Mouse (Mus musculus): ENCODE measurements around the gene Mycl. TPM values are rescaled to one million over a fixed set of nuclear protein-coding genes. Genes with fewer than 3 reads are reported as not detected.
A peak's percentile ranks its signal among the peaks of the same experiment; 100 is the strongest.

Gene Mycl
- polyA plus RNA-seq, 1 experiment from 2014 or later: 11.7 TPM

DNA sequence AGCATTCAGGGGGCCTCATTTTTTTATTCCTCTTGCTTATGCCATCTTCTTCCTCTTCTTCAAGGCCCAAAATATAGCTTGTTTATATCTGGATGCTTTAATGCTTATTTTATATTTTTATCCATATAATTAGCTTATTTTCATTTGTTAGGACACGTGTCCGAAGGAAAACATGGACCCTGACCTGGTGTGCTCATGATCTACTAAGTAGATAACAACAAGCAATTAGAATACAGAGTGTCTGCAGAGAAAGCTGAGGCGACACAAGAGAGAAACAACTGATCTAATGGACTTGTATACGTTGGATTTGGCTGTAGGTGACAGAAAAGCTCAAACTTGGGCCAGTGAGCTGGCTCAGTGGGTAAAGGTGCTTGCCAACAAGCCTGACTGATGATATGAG, 18.6 kb upstream of the Mycl start:
- 58% methylated on average over 4 of the region's 4 CpGs for WGBS
- Histone ChIP-seq H3K36me3 (ENCODE audit: control insufficient read depth, insufficient read depth, low read length) (no peaks in the 10 kb centered on the region), H3K4me2 (ENCODE audit: low read depth, low read length) (no peak overlapping the region), H3K27me3 (ENCODE audit: control insufficient read depth, insufficient read depth, low read depth, low read length) (peaks cover 32% of the 10 kb centered on the region), H3K4me3 (ENCODE audit: low read length) (no peak overlapping the region), H3K4me1 (replicated peaks; ENCODE audit: control insufficient read depth, insufficient read depth, low read length) (no peaks in the 10 kb centered on the region), H3K27ac (ENCODE audit: low read length) (no peak overlapping the region), H3K9ac (ENCODE audit: low read length) (no peak overlapping the region), H3K9me3 (ENCODE audit: control insufficient read depth, low read length) (no peaks in the 10 kb centered on the region)
- no peak for ATAC-seq (ENCODE audit: low read depth)

- Histone ChIP-seq H3K4me2 (ENCODE audit: low read depth, low read length) (no peak overlapping the region), H3K4me1 (replicated peaks; ENCODE audit: control insufficient read depth, insufficient read depth, low read length) (no peaks in the 10 kb centered on the region), H3K27ac (ENCODE audit: low read length) (no peak overlapping the region), H3K9ac (ENCODE audit: low read length) (no peak overlapping the region), H3K36me3 (ENCODE audit: control insufficient read depth, insufficient read depth, low read length) (no peaks in the 10 kb centered on the region), H3K27me3 (ENCODE audit: control insufficient read depth, insufficient read depth, low read depth, low read length) (peaks cover 40% of the 10 kb centered on the region), H3K4me3 (ENCODE audit: low read length) (no peak overlapping the region), H3K9me3 (ENCODE audit: control insufficient read depth, low read length) (no peaks in the 10 kb centered on the region)
- ATAC-seq (ENCODE audit: low read depth): no peak
- 79% methylated on average over 2 of the region's 2 CpGs for WGBS
These were observed 16.6 kb upstream of the Mycl start for GRCm38 (mm10) chr4:122978850-122979249.

DNA sequence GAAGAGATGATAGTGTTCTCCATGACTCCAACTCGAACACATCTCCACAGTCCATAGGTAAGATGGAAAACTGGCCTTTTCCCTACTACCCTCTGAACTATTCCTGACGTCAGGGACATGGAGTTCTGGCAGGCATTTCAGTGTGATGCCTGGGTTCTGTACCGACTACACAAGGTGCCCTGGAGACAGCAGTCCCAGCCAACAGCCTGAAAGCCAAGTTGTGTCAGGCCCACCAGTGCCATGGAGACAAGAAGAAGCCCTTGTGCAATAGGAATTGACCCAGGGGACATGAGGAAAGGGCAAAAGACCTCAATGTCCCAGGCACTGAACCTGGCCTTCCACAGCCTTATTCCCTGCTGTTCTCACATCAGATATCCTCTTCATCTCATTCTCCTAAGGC, 15.6 kb upstream of the Mycl start:
- no peaks in the 10 kb centered on the region for H3K4me1 ChIP-seq (replicated peaks; ENCODE audit: control insufficient read depth, insufficient read depth, low read length)

DNA sequence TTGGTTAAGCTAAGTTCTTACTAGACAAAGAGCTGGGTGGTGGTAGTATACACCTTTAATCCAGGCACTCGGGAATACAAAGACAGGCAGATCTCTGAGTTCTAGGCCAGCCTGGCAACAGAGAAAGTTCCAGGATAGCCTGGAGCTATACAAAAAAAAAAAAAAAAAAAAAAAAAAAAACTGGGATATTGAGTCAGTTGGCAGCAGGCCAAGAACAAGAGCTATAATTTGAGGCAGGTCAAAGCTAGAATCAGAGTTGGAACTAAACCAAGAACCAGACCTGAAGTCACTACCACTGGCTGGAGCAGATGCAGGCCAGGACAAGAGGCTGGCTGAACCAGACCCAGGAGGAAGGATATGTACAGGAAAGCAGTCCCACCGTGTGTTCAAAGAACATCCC, 14.8 kb upstream of the Mycl start:
- Histone ChIP-seq H3K4me2 (ENCODE audit: low read depth, low read length) (no peak overlapping the region), H3K27me3 (ENCODE audit: control insufficient read depth, insufficient read depth, low read depth, low read length) (peaks cover 48% of the 10 kb centered on the region), H3K9me3 (ENCODE audit: control insufficient read depth, low read length) (no peaks in the 10 kb centered on the region), H3K4me3 (ENCODE audit: low read length) (no peak overlapping the region), H3K9ac (ENCODE audit: low read length) (no peak overlapping the region), H3K4me1 (replicated peaks; ENCODE audit: control insufficient read depth, insufficient read depth, low read length) (no peaks in the 10 kb centered on the region), H3K27ac (ENCODE audit: low read length) (no peak overlapping the region), H3K36me3 (ENCODE audit: control insufficient read depth, insufficient read depth, low read length) (no peaks in the 10 kb centered on the region)
- WGBS: 70% methylated on average over 2 of the region's 2 CpGs
- ATAC-seq (ENCODE audit: low read depth): no peak

More for the DNA sequence above, 15.6 kb upstream of the Mycl start:
- no peak overlapping the region for H3K9ac ChIP-seq (ENCODE audit: low read length)
- no peak for ATAC-seq (ENCODE audit: low read depth)
- peaks cover 50% of the 10 kb centered on the region for H3K27me3 ChIP-seq (ENCODE audit: control insufficient read depth, insufficient read depth, low read depth, low read length)
- no peak overlapping the region for H3K4me3 ChIP-seq (ENCODE audit: low read length)
- H3K4me2 ChIP-seq (ENCODE audit: low read depth, low read length): no peak overlapping the region
- no peaks in the 10 kb centered on the region for H3K9me3 ChIP-seq (ENCODE audit: control insufficient read depth, low read length)
- H3K27ac ChIP-seq (ENCODE audit: low read length): no peak overlapping the region
- no peaks in the 10 kb centered on the region for H3K36me3 ChIP-seq (ENCODE audit: control insufficient read depth, insufficient read depth, low read length)
- 72% methylated on average over 3 of the region's 3 CpGs for WGBS

DNA sequence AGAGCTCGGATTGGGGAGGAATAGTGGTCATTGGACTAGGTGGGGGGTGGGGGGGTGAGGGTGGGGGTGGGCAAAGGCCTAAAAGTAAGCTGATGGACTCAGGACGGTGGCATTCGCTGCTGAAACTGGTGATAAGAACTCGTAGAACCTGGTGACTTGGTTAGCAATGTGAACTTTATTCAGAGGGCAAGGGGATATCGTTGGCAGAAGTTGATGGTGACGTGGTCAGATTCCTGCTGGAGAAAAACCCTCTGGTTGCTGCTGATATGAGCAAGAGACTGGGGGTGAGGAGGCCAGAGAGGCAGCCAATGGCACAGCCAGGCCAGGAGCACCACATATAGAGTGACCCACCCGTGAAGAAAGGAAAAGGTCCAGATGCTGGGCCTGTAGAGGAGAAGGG, 14.2 kb upstream of the Mycl start:
- peaks cover 45% of the 10 kb centered on the region for H3K27me3 ChIP-seq (ENCODE audit: control insufficient read depth, insufficient read depth, low read depth, low read length)
- H3K9me3 ChIP-seq (ENCODE audit: control insufficient read depth, low read length): no peaks in the 10 kb centered on the region
- no peak overlapping the region for H3K27ac ChIP-seq (ENCODE audit: low read length)
- no peaks in the 10 kb centered on the region for H3K36me3 ChIP-seq (ENCODE audit: control insufficient read depth, insufficient read depth, low read length)
- H3K4me1 ChIP-seq (replicated peaks; ENCODE audit: control insufficient read depth, insufficient read depth, low read length): no peaks in the 10 kb centered on the region
- no peak overlapping the region for H3K4me3 ChIP-seq (ENCODE audit: low read length)
- ATAC-seq (ENCODE audit: low read depth): no peak
- H3K4me2 ChIP-seq (ENCODE audit: low read depth, low read length): no peak overlapping the region
- H3K9ac ChIP-seq (ENCODE audit: low read length): no peak overlapping the region
- 67% methylated on average over 7 of the region's 7 CpGs for WGBS

- peak; percentile 35; the same call in 1 of the 2 replicates for ATAC-seq (ENCODE audit: low read depth)
- Histone ChIP-seq H3K27me3 (ENCODE audit: control insufficient read depth, insufficient read depth, low read depth, low read length) (peaks cover 45% of the 10 kb centered on the region), H3K27ac (ENCODE audit: low read length) (no peak overlapping the region), H3K4me2 (ENCODE audit: low read depth, low read length) (no peak overlapping the region), H3K4me3 (ENCODE audit: low read length) (no peak overlapping the region), H3K9me3 (ENCODE audit: control insufficient read depth, low read length) (no peaks in the 10 kb centered on the region), H3K36me3 (ENCODE audit: control insufficient read depth, insufficient read depth, low read length) (no peaks in the 10 kb centered on the region), H3K9ac (ENCODE audit: low read length) (no peak overlapping the region), H3K4me1 (replicated peaks; ENCODE audit: control insufficient read depth, insufficient read depth, low read length) (no peaks in the 10 kb centered on the region)
- WGBS: 57% methylated on average over 3 of the region's 3 CpGs
These were observed 13.5 kb upstream of the Mycl start for GRCm38 (mm10) chr4:122981930-122982329.

DNA sequence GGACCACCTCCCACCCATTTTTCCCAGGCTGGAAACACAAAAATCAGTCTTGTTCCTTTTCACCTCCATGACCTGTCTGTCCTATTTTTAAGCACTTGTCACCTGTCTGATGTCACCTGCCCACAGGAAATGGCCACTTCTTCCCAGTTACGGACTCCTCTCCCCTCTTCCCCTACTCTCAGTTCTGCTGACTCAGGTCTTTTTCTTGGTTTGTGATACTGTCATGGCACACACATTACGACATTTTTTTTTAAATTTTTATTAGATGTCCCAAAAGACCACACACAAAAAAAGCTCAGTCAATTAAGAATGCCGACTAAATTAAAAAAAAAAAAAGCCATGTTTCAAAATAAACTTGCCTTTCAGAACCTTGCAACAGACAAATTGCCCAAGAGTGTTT, 12.9 kb upstream of the Mycl start:
- WGBS: 64% methylated on average over 3 of the region's 3 CpGs
- Histone ChIP-seq H3K27me3 (ENCODE audit: control insufficient read depth, insufficient read depth, low read depth, low read length) (peaks cover 39% of the 10 kb centered on the region), H3K4me2 (ENCODE audit: low read depth, low read length) (no peak overlapping the region), H3K36me3 (ENCODE audit: control insufficient read depth, insufficient read depth, low read length) (no peaks in the 10 kb centered on the region), H3K4me1 (replicated peaks; ENCODE audit: control insufficient read depth, insufficient read depth, low read length) (no peaks in the 10 kb centered on the region), H3K4me3 (ENCODE audit: low read length) (no peak overlapping the region), H3K9ac (ENCODE audit: low read length) (no peak overlapping the region), H3K27ac (ENCODE audit: low read length) (no peak overlapping the region), H3K9me3 (ENCODE audit: control insufficient read depth, low read length) (no peaks in the 10 kb centered on the region)
- ATAC-seq (ENCODE audit: low read depth): no peak

DNA sequence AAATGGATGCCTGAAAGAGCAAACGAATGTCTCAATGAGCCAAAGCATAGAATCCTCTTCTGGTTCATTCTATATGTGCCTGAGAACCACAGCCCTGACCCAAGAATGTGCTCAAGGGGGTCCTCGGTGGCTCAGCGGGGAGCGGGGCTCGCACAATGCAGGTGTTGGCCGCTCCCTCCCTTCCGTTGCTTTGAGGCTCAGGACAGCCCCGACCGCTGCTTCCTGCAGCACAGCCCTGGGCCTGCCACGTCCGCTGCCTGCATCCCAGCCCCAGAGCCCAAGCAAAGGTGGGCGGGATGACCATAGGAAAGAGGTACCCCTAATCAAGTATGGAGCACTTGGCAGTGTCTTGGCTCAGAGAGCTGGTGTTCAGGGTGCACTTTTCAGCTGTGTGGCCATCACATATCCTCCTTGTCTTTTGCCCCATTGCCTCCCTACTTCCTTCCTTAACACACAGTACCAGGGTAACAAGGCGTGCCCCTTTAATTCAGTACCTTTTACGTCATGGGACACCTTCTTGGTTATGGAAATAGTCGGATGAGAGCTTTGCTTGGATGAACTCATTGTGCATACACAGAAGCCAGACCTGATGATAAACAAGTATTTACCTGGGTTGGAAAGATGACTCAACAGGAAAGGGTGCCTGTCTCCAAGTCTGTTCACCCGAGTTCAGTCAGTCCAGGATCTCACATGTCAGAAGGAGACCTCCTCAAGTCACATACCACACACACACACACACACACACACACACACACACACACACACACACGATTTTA, 11.8 kb upstream of the Mycl start:
- H3K9me3 ChIP-seq (ENCODE audit: control insufficient read depth, low read length): no peaks in the 10 kb centered on the region
- no peak overlapping the region for H3K4me2 ChIP-seq (ENCODE audit: low read depth, low read length)
- WGBS: 16% methylated on average over 17 of the region's 17 CpGs
- H3K4me3 ChIP-seq (ENCODE audit: low read length): no peak overlapping the region
- H3K4me1 ChIP-seq (replicated peaks; ENCODE audit: control insufficient read depth, insufficient read depth, low read length): no peaks in the 10 kb centered on the region
- no peak overlapping the region for H3K9ac ChIP-seq (ENCODE audit: low read length)
- H3K36me3 ChIP-seq (ENCODE audit: control insufficient read depth, insufficient read depth, low read length): no peaks in the 10 kb centered on the region
- no peak overlapping the region for H3K27ac ChIP-seq (ENCODE audit: low read length)
- peaks cover 33% of the 10 kb centered on the region for H3K27me3 ChIP-seq (ENCODE audit: control insufficient read depth, insufficient read depth, low read depth, low read length)
- no peak for ATAC-seq (ENCODE audit: low read depth)

DNA sequence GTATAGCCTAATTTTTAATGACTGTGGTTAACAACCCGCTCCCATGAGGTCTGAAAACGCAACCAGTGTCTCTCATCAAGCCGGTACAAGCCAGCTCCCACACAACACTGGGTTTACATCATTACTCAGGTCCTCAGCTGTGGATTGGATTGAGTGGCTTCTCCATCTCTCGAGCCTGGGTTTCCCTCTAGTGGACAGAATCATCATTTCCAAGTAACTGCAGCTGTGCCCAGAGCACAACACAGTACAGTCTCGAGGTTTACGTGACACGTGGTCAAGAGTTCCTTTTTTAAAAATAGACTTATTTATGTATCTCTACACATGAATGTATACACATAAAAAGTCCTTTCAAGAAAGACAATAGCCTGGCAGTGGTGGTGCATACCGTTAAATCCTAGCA, 10.3 kb upstream of the Mycl start:
- Histone ChIP-seq H3K4me1 (replicated peaks; ENCODE audit: control insufficient read depth, insufficient read depth, low read length) (no peaks in the 10 kb centered on the region), H3K4me3 (ENCODE audit: low read length) (no peak overlapping the region), H3K9me3 (ENCODE audit: control insufficient read depth, low read length) (no peaks in the 10 kb centered on the region), H3K36me3 (ENCODE audit: control insufficient read depth, insufficient read depth, low read length) (no peaks in the 10 kb centered on the region), H3K27me3 (ENCODE audit: control insufficient read depth, insufficient read depth, low read depth, low read length) (peaks cover 30% of the 10 kb centered on the region), H3K9ac (ENCODE audit: low read length) (no peak overlapping the region), H3K27ac (ENCODE audit: low read length) (no peak overlapping the region), H3K4me2 (ENCODE audit: low read depth, low read length) (no peak overlapping the region)
- 24% methylated on average over 8 of the region's 8 CpGs for WGBS
- ATAC-seq (ENCODE audit: low read depth): peak; percentile 82

Measured in lung, embryonic 16.5 days (tissue).